Mouse (Mus musculus) limb, embryonic 15.5 days (tissue): ENCODE data around the gene Cd3g. TPM values are rescaled to one million over a fixed set of nuclear protein-coding genes. Genes with fewer than 3 reads are reported as not detected.

Experiments
- ATAC-seq: fragments of 200-750 bp; cut with Nextera tagmentation; 2 replicates; pipeline ENCODE4 v1.8.0; 2017; ENCODE audit warnings: low read depth, moderate TSS enrichment; ENCODE audit not compliant: insufficient number of reproducible peaks, low FRiP score, low TSS enrichment
- H3K27ac ChIP-seq: fragments of 300-500 bp; sonication (generic); 2 replicates; pipeline ENCODE4 v1.5.1; 2015; ENCODE audit warnings: moderate library complexity, mild to moderate bottlenecking, inconsistent platforms
- H3K27me3 ChIP-seq: fragments of 300-500 bp; sonication (generic); 2 replicates; pipeline ENCODE4 v1.6.1; 2015; ENCODE audit warnings: inconsistent platforms
- H3K36me3 ChIP-seq: fragments of 300-500 bp; sonication (generic); 2 replicates; pipeline ENCODE4 v1.6.1; 2015; ENCODE audit warnings: inconsistent platforms
- H3K4me1 ChIP-seq: fragments of 300-500 bp; sonication (generic); 2 replicates; pipeline ENCODE4 v1.6.1; 2015; ENCODE audit warnings: inconsistent platforms
- H3K4me2 ChIP-seq: fragments of 300-500 bp; sonication (generic); 2 replicates; pipeline ENCODE4 v1.6.1; 2015; ENCODE audit warnings: mild to moderate bottlenecking, inconsistent platforms
- H3K4me3 ChIP-seq: fragments of 300-500 bp; sonication (generic); 2 replicates; pipeline ENCODE4 v1.5.1; 2015; ENCODE audit warnings: mild to moderate bottlenecking, inconsistent platforms
- H3K9ac ChIP-seq: fragments of 300-500 bp; sonication (generic); 2 replicates; pipeline ENCODE4 v1.6.1; 2015; ENCODE audit warnings: inconsistent platforms
- H3K9me3 ChIP-seq: fragments of 300-500 bp; sonication (generic); 2 replicates; pipeline ENCODE4 v1.6.1; 2016; ENCODE audit warnings: inconsistent platforms
- WGBS: fragments of 180-500 bp; shearing (Covaris S2); methylation state at CpG from one replicate; pipeline ENCODE4 v1.1.7; 2015; 5-methylcytosine and 5-hydroxymethylcytosine counted together
- polyA plus RNA-seq: library from polyadenylated mRNA; unstranded; fragments of >200 nt; fragmentation: Nextera tagmentation; extraction: Ambion mirVana; gene quantifications from 2 replicates; pipeline ENCODE4 v1.2.1, GENCODE M21; 2015

Gene Cd3g
- 0.51 and 0.76 TPM in 2 replicates for polyA plus RNA-seq

DNA sequence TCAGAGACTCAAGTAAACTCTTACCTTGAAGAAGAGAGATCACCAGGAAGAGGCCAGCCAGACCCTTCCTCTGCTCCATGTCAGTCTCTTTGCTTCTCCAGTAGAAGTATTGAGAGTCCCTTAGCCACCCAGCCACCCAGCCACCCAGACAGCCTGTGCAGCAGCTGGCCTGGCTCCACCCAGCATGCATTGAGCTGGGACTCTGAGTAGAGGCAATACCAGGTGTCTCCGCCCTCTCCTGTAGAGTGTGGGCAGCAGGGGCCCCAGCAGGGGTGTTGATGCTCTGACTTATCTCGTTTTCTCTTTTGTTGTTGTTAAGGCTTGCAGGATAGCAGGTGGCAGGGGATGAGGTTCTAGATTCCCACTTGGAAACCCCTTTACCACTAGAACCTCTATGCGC, at the start of gene Cd3g:
TSS of gene Cd3g (minus strand) at position 190 of the 400 bp plus-strand sequence.
- ATAC-seq = no peak
- Histone ChIP-seq H3K4me1 (no peaks in the 10 kb centered on the region), H3K9ac (no peak within 1 kb of the TSS), H3K9me3 (no peaks in the 10 kb centered on the region), H3K36me3 (no peaks in the 10 kb centered on the region), H3K4me3 (no peak within 1 kb of the TSS), H3K27ac (no peak within 1 kb of the TSS), H3K4me2 (no peak within 1 kb of the TSS), H3K27me3 (no peaks in the 10 kb centered on the region)
- 53% methylated on average over 3 of the region's 3 CpGs for WGBS

- Histone ChIP-seq H3K4me1 (peaks cover 5% of the 10 kb centered on the region; the same call in 1 of the 2 replicates), H3K4me2 (no peak overlapping the region)
Observed at GRCm38 (mm10) chr9:45027376-45027775, 47.1 kb upstream of the Cd3g start.

DNA sequence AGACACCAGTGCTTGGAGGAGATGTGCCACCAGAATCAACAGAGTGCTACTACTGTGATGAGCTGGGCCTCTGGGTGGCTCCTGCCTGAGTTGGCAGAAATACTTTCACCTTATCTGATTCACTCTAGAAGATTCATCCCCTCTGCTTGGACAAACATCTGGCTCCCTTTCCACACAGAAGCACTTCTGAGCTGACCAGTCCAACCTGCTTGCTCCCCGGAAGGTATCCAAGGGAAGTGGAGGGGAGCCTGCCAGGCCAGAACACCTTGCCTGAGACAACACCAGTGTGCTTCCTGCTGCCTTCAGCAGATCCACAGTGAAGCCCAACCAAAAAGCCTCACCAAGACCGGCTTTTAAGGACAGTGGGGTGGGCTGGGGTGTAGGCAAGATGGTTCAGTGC, 44.0 kb upstream of the Cd3g start:
- H3K9ac ChIP-seq = no peak overlapping the region
- peaks cover 5% of the 10 kb centered on the region; the same call in 1 of the 2 replicates for H3K4me1 ChIP-seq
- H3K36me3 ChIP-seq = no peaks in the 10 kb centered on the region
- H3K27me3 ChIP-seq = no peaks in the 10 kb centered on the region
- no peaks in the 10 kb centered on the region for H3K9me3 ChIP-seq
- no peak overlapping the region for H3K4me2 ChIP-seq
- no peak overlapping the region for H3K27ac ChIP-seq
- 74% methylated on average over 2 of the region's 2 CpGs for WGBS
- H3K4me3 ChIP-seq = no peak overlapping the region
- no peak for ATAC-seq

More at GRCm38 (mm10) chr9:45027376-45027775, 47.1 kb upstream of the Cd3g start:
- ATAC-seq = no peak
- Histone ChIP-seq H3K27me3 (no peaks in the 10 kb centered on the region), H3K36me3 (no peaks in the 10 kb centered on the region), H3K4me3 (no peak overlapping the region), H3K9ac (no peak overlapping the region), H3K27ac (peak overlapping the region; percentile 27; the same call in 1 of the 2 replicates), H3K9me3 (no peaks in the 10 kb centered on the region)
- 52% methylated on average over 8 of the region's 8 CpGs for WGBS

DNA sequence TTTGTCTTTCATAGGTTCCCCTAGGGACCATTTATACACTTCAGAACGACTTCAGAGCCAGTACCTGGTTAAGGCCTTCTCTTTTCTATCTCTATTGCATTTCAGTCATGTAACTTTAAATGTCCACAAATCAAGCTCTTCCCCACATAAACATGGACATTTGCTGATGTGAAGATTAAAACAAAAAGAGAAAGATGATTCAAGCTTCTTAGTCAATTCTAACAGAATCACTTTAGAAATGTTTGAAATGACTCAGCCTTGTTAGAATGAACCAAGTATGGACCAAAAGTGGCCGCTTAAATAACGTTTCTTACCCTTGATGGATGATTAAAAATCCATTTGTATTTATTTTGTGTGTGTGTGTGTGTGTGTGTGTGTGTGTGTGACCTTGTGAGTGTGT, 43.4 kb upstream of the Cd3g start:
- 58% methylated on average over 3 of the region's 3 CpGs for WGBS
- no peak overlapping the region for H3K27ac ChIP-seq
- H3K4me1 ChIP-seq = peaks cover 5% of the 10 kb centered on the region; the same call in 1 of the 2 replicates
- no peak for ATAC-seq
- H3K9ac ChIP-seq = no peak overlapping the region
- H3K27me3 ChIP-seq = no peaks in the 10 kb centered on the region
- H3K4me3 ChIP-seq = no peak overlapping the region
- H3K36me3 ChIP-seq = no peaks in the 10 kb centered on the region
- no peaks in the 10 kb centered on the region for H3K9me3 ChIP-seq
- H3K4me2 ChIP-seq = no peak overlapping the region

DNA sequence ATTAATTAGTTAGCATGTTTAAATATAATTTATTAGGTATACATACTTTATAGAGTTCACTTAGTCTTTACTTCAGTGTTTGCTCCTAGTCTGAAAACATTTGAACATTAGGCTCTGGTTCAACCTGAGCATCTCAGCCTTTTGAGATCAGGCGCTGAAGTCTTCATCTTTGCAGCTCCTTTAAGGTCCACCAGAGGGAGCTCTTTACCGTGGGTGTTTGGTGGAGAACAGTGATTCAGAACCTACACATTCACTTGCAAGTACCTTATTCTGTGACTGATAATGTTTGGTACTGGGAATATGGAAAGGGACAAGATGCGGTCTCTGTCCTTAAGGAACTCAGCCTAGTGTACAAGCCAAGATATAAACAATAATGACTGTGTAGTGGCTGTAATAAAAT, 42.6 kb upstream of the Cd3g start:
- Histone ChIP-seq H3K4me3 (no peak overlapping the region), H3K9ac (no peak overlapping the region), H3K4me1 (peaks cover 3% of the 10 kb centered on the region; the same call in 1 of the 2 replicates), H3K9me3 (no peaks in the 10 kb centered on the region), H3K27me3 (no peaks in the 10 kb centered on the region), H3K4me2 (no peak overlapping the region), H3K27ac (no peak overlapping the region), H3K36me3 (no peaks in the 10 kb centered on the region)
- WGBS = 11% methylated on average over 3 of the region's 3 CpGs
- ATAC-seq = no peak

DNA sequence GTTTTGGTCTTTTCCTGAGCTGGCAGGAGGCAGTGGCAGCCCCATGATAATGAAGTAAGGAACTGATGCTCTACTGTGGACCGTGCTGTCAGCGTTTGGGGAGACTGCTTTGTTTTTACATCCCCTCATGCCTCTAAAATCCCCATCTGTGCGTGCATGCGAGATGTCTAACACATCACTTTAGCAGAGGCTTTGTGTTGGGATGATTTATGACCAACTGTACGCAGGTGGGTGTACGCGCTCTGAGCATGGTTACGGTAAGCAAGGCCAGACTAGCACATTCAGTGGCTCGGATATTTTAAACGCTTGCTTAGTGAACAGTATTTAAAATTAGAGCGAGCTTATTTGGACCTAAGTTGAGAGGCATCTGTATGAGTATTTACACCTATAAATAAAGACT, 37.8 kb upstream of the Cd3g start:
- Histone ChIP-seq H3K27me3 (no peaks in the 10 kb centered on the region), H3K4me2 (no peak overlapping the region), H3K9me3 (no peaks in the 10 kb centered on the region), H3K9ac (no peak overlapping the region), H3K4me1 (no peaks in the 10 kb centered on the region), H3K27ac (no peak overlapping the region), H3K4me3 (no peak overlapping the region), H3K36me3 (no peaks in the 10 kb centered on the region)
- ATAC-seq = no peak
- WGBS = 63% methylated on average over 11 of the region's 11 CpGs

- WGBS = 64% methylated on average over 3 of the region's 3 CpGs
- no peaks in the 10 kb centered on the region for H3K4me1 ChIP-seq
Observed at GRCm38 (mm10) chr9:45015841-45016240, 35.6 kb upstream of the Cd3g start.

DNA sequence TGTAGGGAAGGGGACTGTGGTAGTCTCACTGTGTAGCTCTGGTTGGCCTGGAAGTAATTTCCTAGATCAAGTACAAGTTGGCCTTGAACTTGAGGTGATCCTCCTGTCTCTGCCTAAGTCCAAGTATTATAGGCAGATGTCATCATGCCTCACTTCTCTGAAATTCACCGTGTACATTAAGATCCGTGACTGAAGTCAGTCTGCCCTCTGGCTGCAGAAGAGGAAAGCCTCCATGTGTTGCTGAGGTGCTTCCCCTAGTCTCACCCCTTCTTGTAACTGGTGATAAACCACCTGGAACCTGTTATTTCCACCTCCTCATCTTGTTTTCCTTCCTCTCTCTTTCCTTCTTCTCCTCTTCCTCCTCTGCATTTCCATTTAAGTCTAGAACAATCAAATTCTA, 34.6 kb upstream of the Cd3g start:
- WGBS = 44% methylated on average over 2 of the region's 2 CpGs

More at GRCm38 (mm10) chr9:45015841-45016240, 35.6 kb upstream of the Cd3g start:
- H3K36me3 ChIP-seq = no peaks in the 10 kb centered on the region
- H3K4me2 ChIP-seq = no peak overlapping the region
- 0 out of 2 replicates have a peak, but pooled peaks cover 4% of the 10 kb centered on the region for H3K27me3 ChIP-seq
- H3K4me3 ChIP-seq = no peak overlapping the region
- H3K9ac ChIP-seq = no peak overlapping the region
- ATAC-seq = no peak
- H3K9me3 ChIP-seq = no peaks in the 10 kb centered on the region
- no peak overlapping the region for H3K27ac ChIP-seq

DNA sequence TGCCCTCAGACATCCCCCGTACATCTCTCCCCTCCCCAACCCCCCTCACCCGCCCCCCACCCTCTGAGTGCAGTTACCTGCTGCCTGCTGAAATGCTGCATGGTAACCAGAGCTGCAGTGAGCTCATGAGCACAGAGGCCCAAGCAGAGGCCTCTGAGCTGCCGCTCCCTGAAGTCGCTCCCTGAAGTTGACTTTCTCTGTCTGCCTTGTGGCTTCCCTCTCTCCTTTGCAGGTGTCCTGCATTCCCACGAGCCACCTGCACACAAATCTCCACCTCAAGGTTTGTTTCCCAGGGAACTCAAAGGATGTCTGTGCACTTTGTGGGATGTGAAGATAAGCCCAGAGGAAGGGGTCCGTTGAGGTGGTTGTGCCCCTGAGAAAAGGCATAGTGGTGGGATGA, 31.1 kb upstream of the Cd3g start:
- no peak overlapping the region for H3K27ac ChIP-seq
- H3K4me1 ChIP-seq = no peaks in the 10 kb centered on the region
- H3K9ac ChIP-seq = no peak overlapping the region
- H3K4me3 ChIP-seq = no peak overlapping the region
- no peaks in the 10 kb centered on the region for H3K9me3 ChIP-seq
- no peak for ATAC-seq
- H3K27me3 ChIP-seq = 0 out of 2 replicates have a peak, but pooled peaks cover 4% of the 10 kb centered on the region
- 41% methylated on average over 6 of the region's 6 CpGs for whole genome bisulfite sequencing
- no peaks in the 10 kb centered on the region for H3K36me3 ChIP-seq
- H3K4me2 ChIP-seq = no peak overlapping the region

More for the DNA sequence above, 34.6 kb upstream of the Cd3g start:
- no peak for ATAC-seq
- Histone ChIP-seq H3K4me3 (no peak overlapping the region), H3K4me2 (no peak overlapping the region), H3K4me1 (no peaks in the 10 kb centered on the region), H3K9me3 (no peaks in the 10 kb centered on the region), H3K27me3 (0 out of 2 replicates have a peak, but pooled peaks cover 4% of the 10 kb centered on the region), H3K9ac (no peak overlapping the region), H3K36me3 (no peaks in the 10 kb centered on the region), H3K27ac (no peak overlapping the region)

GRCm38 (mm10) chr9:45010461-45010860, 30.2 kb upstream of the Cd3g start:
- no peak overlapping the region for H3K27ac ChIP-seq
- no peak overlapping the region for H3K4me2 ChIP-seq
- H3K36me3 ChIP-seq = no peaks in the 10 kb centered on the region
- no peak overlapping the region for H3K9ac ChIP-seq
- no peaks in the 10 kb centered on the region for H3K9me3 ChIP-seq
- H3K4me3 ChIP-seq = no peak overlapping the region
- H3K27me3 ChIP-seq = 0 out of 2 replicates have a peak, but pooled peaks cover 4% of the 10 kb centered on the region
- no peak for ATAC-seq
- 72% methylated on average over 4 of the region's 4 CpGs for WGBS
- no peaks in the 10 kb centered on the region for H3K4me1 ChIP-seq

GRCm38 (mm10) chr9:45009180-45010078, 29.2 kb upstream of the Cd3g start, which contains the start of gene Cd3e:
Gene Cd3e, minus strand, starts transcription at chr9:45009627.
- Histone ChIP-seq H3K4me3 (no peak within 1 kb of the TSS), H3K9ac (no peak within 1 kb of the TSS), H3K9me3 (no peaks in the 10 kb centered on the region), H3K4me1 (no peaks in the 10 kb centered on the region), H3K27me3 (0 out of 2 replicates have a peak, but pooled peaks cover 4% of the 10 kb centered on the region), H3K27ac (no peak within 1 kb of the TSS), H3K4me2 (no peak within 1 kb of the TSS), H3K36me3 (no peaks in the 10 kb centered on the region)
- ATAC-seq = no peak
- WGBS = 81% methylated on average over 19 of the region's 19 CpGs

DNA sequence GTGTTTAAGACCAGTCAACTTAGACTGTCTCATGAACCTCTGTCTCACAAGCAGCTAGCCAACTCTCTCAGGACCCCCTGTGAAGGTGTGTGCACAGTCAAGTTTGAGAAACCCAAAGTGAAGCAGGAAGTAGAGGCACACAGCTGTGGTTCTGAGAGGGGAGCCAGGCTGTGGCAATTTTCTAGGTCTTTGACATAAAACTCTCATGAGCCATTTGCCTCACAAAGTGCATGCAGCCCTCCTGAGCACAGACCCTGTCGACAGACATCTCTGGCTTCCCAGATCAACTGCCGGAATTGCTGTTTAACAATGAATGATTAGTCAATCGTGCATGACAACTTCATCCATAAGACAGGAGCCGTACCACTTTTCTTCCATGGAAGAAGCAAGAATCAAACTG, 28.1 kb upstream of the Cd3g start:
- WGBS = 81% methylated on average over 4 of the region's 4 CpGs
- Histone ChIP-seq H3K27ac (no peak overlapping the region), H3K9ac (no peak overlapping the region), H3K36me3 (no peaks in the 10 kb centered on the region), H3K4me1 (no peaks in the 10 kb centered on the region), H3K4me3 (no peak overlapping the region), H3K27me3 (0 out of 2 replicates have a peak, but pooled peaks cover 4% of the 10 kb centered on the region), H3K4me2 (no peak overlapping the region), H3K9me3 (no peaks in the 10 kb centered on the region)
- ATAC-seq = no peak
